Mouse (Mus musculus) MEL (cell line): ENCODE data around the gene Ahcyl2. TPM values are rescaled to one million over a fixed set of nuclear protein-coding genes. Genes with fewer than 3 reads are reported as not detected.

Source experiments
- DNase-seq: peaks from one replicate; pipeline ENCODE4 v3.0.0; 2011; ENCODE audit warnings: low read depth, low spot score
- H3K27ac ChIP-seq: 2 replicates; pipeline ENCODE4 v1.5.1; 2012; ENCODE audit warnings: low read depth, mild to moderate bottlenecking, control low read depth, low read length, moderate library complexity; ENCODE audit not compliant: control insufficient read depth
- H3K27me3 ChIP-seq, 2 experiments: fragments of 150-350 bp in 1 of 2; sonication (generic) in 1 of 2; 2 replicates each; pipeline ENCODE4 v1.6.1; 2012; ENCODE audit warnings: low read length in 2 of 2, mild to moderate bottlenecking in 2 of 2, improper control_type of control experiment in 1 of 2, moderate library complexity in 1 of 2; ENCODE audit not compliant: insufficient read depth in 2 of 2, control insufficient read depth in 1 of 2
- H3K36me3 ChIP-seq, 2 experiments: 2 replicates each; pipeline ENCODE4 v1.6.1; 2012 to 2014; ENCODE audit warnings: low read length in 2 of 2, improper control_type of control experiment in 1 of 2, inconsistent platforms in 1 of 2, mild to moderate bottlenecking in 1 of 2; ENCODE audit not compliant: insufficient read depth in 2 of 2, control insufficient read depth in 1 of 2
- H3K4me1 ChIP-seq, 2 experiments: fragments of 150-350 bp in 1 of 2; sonication (generic) in 1 of 2; 2 replicates each; pipeline ENCODE4 v1.6.1; 2012; ENCODE audit warnings: low read length in 2 of 2, improper control_type of control experiment in 1 of 2, mild to moderate bottlenecking in 1 of 2; ENCODE audit not compliant: insufficient read depth in 2 of 2, control insufficient read depth in 1 of 2
- H3K4me3 ChIP-seq, 2 experiments: fragments of 150-350 bp in 1 of 2; sonication (generic) in 1 of 2; 2 replicates each; pipeline ENCODE4 v1.5.1; 2012; ENCODE audit warnings: low read depth in 2 of 2, low read length in 2 of 2, mild to moderate bottlenecking in 2 of 2, moderate library complexity in 2 of 2, control low read depth in 1 of 2, improper control_type of control experiment in 1 of 2; ENCODE audit not compliant: control insufficient read depth in 1 of 2, insufficient read depth in 1 of 2
- H3K79me2 ChIP-seq: 2 replicates; pipeline ENCODE4 v1.6.1; 2012; ENCODE audit warnings: mild to moderate bottlenecking, low read length, moderate library complexity; ENCODE audit not compliant: control insufficient read depth, poor library complexity, insufficient read depth
- H3K9ac ChIP-seq: 2 replicates; pipeline ENCODE4 v1.6.1; 2012; ENCODE audit warnings: low read depth, mild to moderate bottlenecking, control low read depth, low read length, moderate library complexity; ENCODE audit not compliant: control insufficient read depth, poor library complexity, severe bottlenecking
- H3K9me3 ChIP-seq: fragments of 150-350 bp; sonication (generic); replicated peaks from 2 replicates; pipeline ENCODE4 v1.6.1; 2012; ENCODE audit warnings: mild to moderate bottlenecking, low read length, improper control_type of control experiment, moderate library complexity; ENCODE audit not compliant: insufficient read depth
- E2F4 ChIP-seq: IDR thresholded peaks from 2 replicates; pipeline ENCODE4 v1.6.1; 2011; ENCODE audit warnings: low read depth, low read length, improper control_type of control experiment, borderline replicate concordance
- ELF1 ChIP-seq: IDR thresholded peaks from 2 replicates; pipeline ENCODE4 v1.6.1; 2014; ENCODE audit warnings: low read depth, mild to moderate bottlenecking, inconsistent platforms, low read length, improper control_type of control experiment, moderate library complexity
- ETS1 ChIP-seq: IDR thresholded peaks from 2 replicates; pipeline ENCODE4 v1.6.1; 2012; ENCODE audit warnings: low read depth, mild to moderate bottlenecking, inconsistent platforms, low read length, improper control_type of control experiment, moderate library complexity
- GABPA ChIP-seq: IDR thresholded peaks from 2 replicates; pipeline ENCODE4 v1.6.1; 2012; ENCODE audit warnings: low read depth, mild to moderate bottlenecking, inconsistent platforms, low read length, improper control_type of control experiment, moderate library complexity
- GATA1 ChIP-seq: IDR thresholded peaks from 2 replicates; pipeline ENCODE4 v1.6.1; 2011; ENCODE audit warnings: low read depth, low read length, improper control_type of control experiment
- MXI1 ChIP-seq: IDR thresholded peaks from 2 replicates; pipeline ENCODE4 v1.6.1; 2011; ENCODE audit warnings: mild to moderate bottlenecking, low read depth, low read length, improper control_type of control experiment
- MYB ChIP-seq: IDR thresholded peaks from 2 replicates; pipeline ENCODE4 v1.6.1; 2011; ENCODE audit warnings: mild to moderate bottlenecking, low read depth, low read length, improper control_type of control experiment
- POLR2A ChIP-seq, 2 experiments: IDR thresholded peaks; 2 replicates each; pipeline ENCODE4 v1.6.1; 2011 to 2012; ENCODE audit warnings: low read length in 2 of 2, mild to moderate bottlenecking in 2 of 2, control low read depth in 1 of 2, improper control_type of control experiment in 1 of 2, low read depth in 1 of 2, moderate library complexity in 1 of 2; ENCODE audit not compliant: control insufficient read depth in 1 of 2, insufficient read depth in 1 of 2, poor library complexity in 1 of 2
- POLR2AphosphoS2 ChIP-seq: IDR thresholded peaks from 2 replicates; pipeline ENCODE4 v1.6.1; 2011; ENCODE audit warnings: low read length, improper control_type of control experiment
- POLR2AphosphoS5 ChIP-seq: IDR thresholded peaks from 2 replicates; pipeline ENCODE4 v1.6.1; 2012; ENCODE audit warnings: low read depth, borderline replicate concordance, mild to moderate bottlenecking, inconsistent platforms, low read length, moderate library complexity, mixed read lengths
- RAD21 ChIP-seq: IDR thresholded peaks from 2 replicates; pipeline ENCODE4 v1.6.1; 2011; ENCODE audit warnings: mild to moderate bottlenecking, low read depth, low read length, improper control_type of control experiment
- RCOR1 ChIP-seq: IDR thresholded peaks from 2 replicates; pipeline ENCODE4 v1.6.1; 2012; ENCODE audit warnings: low read depth, mild to moderate bottlenecking, inconsistent platforms, low read length, improper control_type of control experiment
- SIN3A ChIP-seq: IDR thresholded peaks from 2 replicates; pipeline ENCODE4 v1.6.1; 2012; ENCODE audit warnings: low read length, improper control_type of control experiment, inconsistent platforms
- SMC3 ChIP-seq: IDR thresholded peaks from 2 replicates; pipeline ENCODE4 v1.6.1; 2011; ENCODE audit warnings: low read depth, low read length, improper control_type of control experiment
- UBTF ChIP-seq: IDR thresholded peaks from 2 replicates; pipeline ENCODE4 v1.6.1; 2012; ENCODE audit warnings: low read depth, mild to moderate bottlenecking, inconsistent platforms, low read length, improper control_type of control experiment, moderate library complexity, borderline replicate concordance; ENCODE audit not compliant: insufficient read depth
- USF2 ChIP-seq, 2 experiments: IDR thresholded peaks; 2 replicates each; pipeline ENCODE4 v1.6.1; 2011 to 2012; ENCODE audit warnings: improper control_type of control experiment in 2 of 2, low read length in 2 of 2, borderline replicate concordance in 1 of 2, inconsistent platforms in 1 of 2, low read depth in 1 of 2, mild to moderate bottlenecking in 1 of 2; ENCODE audit not compliant: insufficient read depth in 1 of 2
- ZC3H11A ChIP-seq: IDR thresholded peaks from 2 replicates; pipeline ENCODE4 v1.6.1; 2012; ENCODE audit warnings: low read depth, mild to moderate bottlenecking, inconsistent platforms, low read length, improper control_type of control experiment
- ZKSCAN1 ChIP-seq: IDR thresholded peaks from 2 replicates; pipeline ENCODE4 v1.6.1; 2012; ENCODE audit warnings: low read depth, mild to moderate bottlenecking, inconsistent platforms, low read length, improper control_type of control experiment, moderate library complexity
- polyA plus RNA-seq, 2 experiments: library from polyadenylated mRNA; stranded (reverse) in 1 of 2; unstranded in 1 of 2; fragments of >175 nt in 1 of 2; fragments of >200 nt in 1 of 2; gene quantifications; 2 replicates each; pipeline versions ENCODE4 v1.2.1 to v1.2.4; 2012; ENCODE audit warnings: low replicate concordance in 2 of 2, low read depth in 1 of 2; ENCODE audit not compliant: insufficient read length in 2 of 2, insufficient read depth in 1 of 2, missing spikeins in 1 of 2
- total RNA-seq: library from RNA; depleted of rRNA; stranded (reverse); fragments of 300-350 nt; gene quantifications from 2 replicates; pipeline ENCODE4 v1.2.3, GENCODE M21; 2012

The Ahcyl2 gene
- total and polyA plus RNA-seq, 3 experiments: 16.9 to 17.0 TPM; not detected in 1

DNA sequence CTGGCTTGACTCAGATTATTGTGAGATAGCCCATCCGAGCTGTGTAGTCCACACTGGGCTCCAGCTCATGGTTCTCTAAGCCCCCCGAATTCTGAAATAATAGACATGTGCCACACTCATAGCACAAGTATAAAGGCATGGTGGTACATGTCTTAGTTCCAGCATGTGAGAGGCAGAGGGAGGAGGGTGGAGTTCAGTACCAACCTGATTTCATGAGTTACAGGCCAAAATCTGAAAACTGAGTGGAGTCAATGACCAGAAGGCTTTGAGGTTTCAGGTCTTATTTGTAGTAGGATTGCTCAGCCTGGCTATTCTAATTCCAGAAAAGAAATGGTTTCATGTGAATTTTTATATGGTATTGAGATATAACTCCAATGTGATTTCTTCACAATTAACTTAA is 44.3 kb downstream of the Ahcyl2 start:
- no peaks in the 10 kb centered on the region; a peak in 1 of 4 replicates for H3K36me3 ChIP-seq
- H3K27me3 ChIP-seq: no peaks in the 10 kb centered on the region
- H3K9ac ChIP-seq: no peak overlapping the region
- TF ChIP-seq SIN3A (no peak), RAD21 (no peak), POLR2AphosphoS5 (no peak), SMC3 (no peak), USF2 (IDR thresholded peaks at IDR 0.05; ENCODE audit: borderline replicate concordance in 1 of 2, insufficient read depth in 1 of 2, low read depth in 1 of 2, low read length in 2 of 2) (no peak), GABPA (no peak), ELF1 (no peak), POLR2A (IDR thresholded peaks at IDR 0.05; ENCODE audit: control insufficient read depth in 1 of 2, insufficient read depth in 1 of 2, low read depth in 1 of 2, low read length in 2 of 2, poor library complexity in 1 of 2) (no peak), ZC3H11A (no peak), RCOR1 (no peak), POLR2AphosphoS2 (no peak), UBTF (no peak), MYB (no peak), GATA1 (no peak), ZKSCAN1 (no peak)
- no peak for DNase-seq
- H3K9me3 ChIP-seq: no peaks in the 10 kb centered on the region
- no peak overlapping the region for H3K4me3 ChIP-seq
- no peaks in the 10 kb centered on the region for H3K4me1 ChIP-seq
- no peak overlapping the region for H3K27ac ChIP-seq
- no peaks in the 10 kb centered on the region for H3K79me2 ChIP-seq

GRCm38 (mm10) chr6:29812651-29813050 is 44.8 kb downstream of the Ahcyl2 start:
- H3K36me3 ChIP-seq: no peaks in the 10 kb centered on the region
- DNase-seq: no peak
- TF ChIP-seq UBTF (no peak), MYB (no peak), RAD21 (no peak), MXI1 (no peak), ETS1 (no peak), E2F4 (no peak)
- no peaks in the 10 kb centered on the region for H3K9me3 ChIP-seq
- no peaks in the 10 kb centered on the region for H3K4me1 ChIP-seq
- no peak overlapping the region for H3K27ac ChIP-seq
- H3K4me3 ChIP-seq: no peak overlapping the region
- no peaks in the 10 kb centered on the region for H3K27me3 ChIP-seq
- no peaks in the 10 kb centered on the region for H3K79me2 ChIP-seq
- H3K9ac ChIP-seq: no peak overlapping the region
